Mouse (Mus musculus): ENCODE measurements around the gene Gm973. TPM values are rescaled to one million over a fixed set of nuclear protein-coding genes. Genes with fewer than 3 reads are reported as not detected.

Gm973 gene
- total and polyA plus RNA-seq, 3 experiments, result 2.3 to 14.9 (median 7.6) TPM

DNA sequence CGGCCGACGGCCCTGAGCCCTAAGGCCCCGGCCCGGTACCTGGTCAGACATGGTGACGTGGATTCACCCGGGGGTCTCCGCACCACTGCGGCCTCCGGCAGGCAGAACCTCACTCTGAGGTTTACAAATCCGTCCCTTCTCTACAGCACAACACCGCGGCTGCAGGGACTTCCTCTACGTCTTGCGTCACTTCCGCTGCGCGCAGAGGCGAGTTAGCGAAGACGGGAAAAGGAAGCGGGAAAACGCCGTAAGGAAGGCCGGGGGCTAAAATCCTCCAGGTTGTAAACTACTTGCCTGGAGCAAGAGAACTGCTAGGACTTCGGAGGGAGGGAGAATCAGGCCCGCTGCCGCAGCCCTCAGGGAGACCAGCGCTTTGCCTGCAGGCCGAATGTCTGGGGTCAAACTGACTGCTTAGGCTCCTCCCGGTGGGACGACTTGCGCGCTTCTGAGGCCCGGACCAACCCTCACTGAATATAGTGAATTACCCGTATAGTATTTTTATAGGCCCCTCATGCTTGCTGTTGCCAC lies 154.6 kb downstream of the Gm973 start, which contains the start of gene Sumo1:
Gene Sumo1 (minus strand): TSS at position 194 of the 528 bp plus-strand sequence.
- Histone ChIP-seq H3K9ac (ENCODE audit: insufficient read depth, low read depth) (peak within 1 kb of the TSS; percentile 95), H3K4me1 (ENCODE audit: control insufficient read depth in 1 of 2, insufficient read depth in 2 of 2) (peaks cover 6 to 40% of the 10 kb centered on the region in 2 experiments; a peak in 3 of 4 replicates), H3K27me3 (replicated peaks) (no peaks in the 10 kb centered on the region), H3K36me3 (replicated peaks in 1 of 2; ENCODE audit: control insufficient read depth in 1 of 2, insufficient read depth in 1 of 2, low read length in 1 of 2) (peaks cover 2 to 27% of the 10 kb centered on the region in 2 experiments), H3K79me2 (replicated peaks; ENCODE audit: control insufficient read depth, extremely low read depth, insufficient read depth, poor library complexity, severe bottlenecking) (peaks cover 60% of the 10 kb centered on the region), H3K27ac (ENCODE audit: insufficient read depth, low read depth) (peak within 1 kb of the TSS; percentile 64), H3K4me3 (replicated peaks in 1 of 3; ENCODE audit: low read depth in 2 of 3, low read length in 2 of 3, poor library complexity in 1 of 3) (peak within 1 kb of the TSS; percentile 87 to 97 (median 89)), H3K9me3 (replicated peaks; ENCODE audit: low read length) (no peaks in the 10 kb centered on the region), H3K4me2 (ENCODE audit: insufficient read depth, low read depth, poor library complexity, severe bottlenecking) (peak within 1 kb of the TSS; percentile 96)
- in situ Hi-C loops (cut with MboI; ENCODE audit: low pct_ligation_motif_present, low pct_unique_long_range_greater_than_20kb, low sequenced_read_pairs) (no loop called here), dilution Hi-C loops (cut with MboI; ENCODE audit: extremely low pct_ligation_motif_present, extremely low pct_unique_long_range_greater_than_20kb, low sequenced_read_pairs) (no loop called here)
- TF ChIP-seq ZC3H11A (IDR thresholded peaks at IDR 0.05; ENCODE audit: low read depth, low read length), result no peak
- peak; percentile 84 for TF ChIP-seq TBP (conservative IDR thresholded peaks at IDR 0.05; ENCODE audit: low read depth, low read length)
- no peak for TF ChIP-seq JUN (IDR thresholded peaks at IDR 0.05; ENCODE audit: insufficient read depth, low read depth, low read length)
- TF ChIP-seq POLR2A (IDR thresholded peaks at IDR 0.05; ENCODE audit: low read depth, low read length), result peak; percentile 90
- TF ChIP-seq ZMIZ1 (IDR thresholded peaks at IDR 0.05; ENCODE audit: low read depth, low read length), result peak; percentile 89
- peak; percentile 68; the same call in 1 of the 2 replicates for TF ChIP-seq KAT2A (IDR thresholded peaks at IDR 0.05; ENCODE audit: insufficient replicate concordance, low read length)
- 0 out of 2 replicates have a peak, but pooled peaks have one; percentile 23 for TF ChIP-seq BHLHE40 (IDR thresholded peaks at IDR 0.05; ENCODE audit: low read depth, low read length)
- 0 out of 2 replicates have a peak, but pooled peaks have one; percentile 36 for TF ChIP-seq CHD2 (IDR thresholded peaks at IDR 0.05; ENCODE audit: low read length)
- TF ChIP-seq SIN3A (IDR thresholded peaks at IDR 0.05; ENCODE audit: low read length), result peak; percentile 80
- TF ChIP-seq ELF1 (IDR thresholded peaks at IDR 0.05; ENCODE audit: low read depth, low read length), result peak; percentile 89
- TF ChIP-seq SMC3 (IDR thresholded peaks at IDR 0.05; ENCODE audit: low read depth, low read length), result no peak
- TF ChIP-seq ETS1 (conservative IDR thresholded peaks at IDR 0.05; ENCODE audit: low read depth, low read length), result no peak
- no peak for TF ChIP-seq USF2 (conservative IDR thresholded peaks at IDR 0.05; ENCODE audit: low read depth, low read length)
- TF ChIP-seq NRF1 (IDR thresholded peaks at IDR 0.05; ENCODE audit: low read depth, low read length), result 0 out of 2 replicates have a peak, but pooled peaks have one; percentile 14
- peak; percentile 86; the same call in 1 of the 2 replicates for TF ChIP-seq E2F4 (IDR thresholded peaks at IDR 0.05; ENCODE audit: insufficient replicate concordance, low read depth, low read length)
- TF ChIP-seq GABPA (IDR thresholded peaks at IDR 0.05; ENCODE audit: insufficient replicate concordance, low read depth, low read length), result no peak; the same call in 1 of the 2 replicates
- peak; percentile 83 for TF ChIP-seq HCFC1 (IDR thresholded peaks at IDR 0.05; ENCODE audit: low read depth, low read length)
- TF ChIP-seq IRF4 (IDR thresholded peaks at IDR 0.05; ENCODE audit: low read depth, low read length), result peak; percentile 50
- no peak for TF ChIP-seq CHD1 (IDR thresholded peaks at IDR 0.05; ENCODE audit: low read depth, low read length)
- TF ChIP-seq POLR2AphosphoS2 (IDR thresholded peaks at IDR 0.05; ENCODE audit: low read depth, low read length), result peak; percentile 76; the same call in 1 of the 2 replicates
- no peak for TF ChIP-seq ZNF384 (IDR thresholded peaks at IDR 0.05; ENCODE audit: low read depth, low read length)
- TF ChIP-seq JUND (conservative IDR thresholded peaks at IDR 0.05; ENCODE audit: low read depth, low read length), result no peak; the same call in 1 of the 2 replicates
- TF ChIP-seq TCF12 (IDR thresholded peaks at IDR 0.05; ENCODE audit: low read depth, low read length), result peak; percentile 84
- peak; percentile 60 for TF ChIP-seq MXI1 (IDR thresholded peaks at IDR 0.05; ENCODE audit: low read depth, low read length)
- no peak for TF ChIP-seq EP300 (IDR thresholded peaks at IDR 0.05; ENCODE audit: low read length)
- no peak for TF ChIP-seq RCOR1 (conservative IDR thresholded peaks at IDR 0.05; ENCODE audit: low read depth, low read length)
- peak; percentile 88 for TF ChIP-seq NELFE (IDR thresholded peaks at IDR 0.05; ENCODE audit: low read depth, low read length)
- no peak for TF ChIP-seq UBTF (IDR thresholded peaks at IDR 0.05; ENCODE audit: low read depth, low read length)
- peak; percentile 63; the same call in 1 of the 2 replicates for TF ChIP-seq MYC (IDR thresholded peaks at IDR 0.05; ENCODE audit: low read depth, low read length)
- peak; percentile 49; the same call in 1 of the 2 replicates for TF ChIP-seq MAX (IDR thresholded peaks at IDR 0.05; ENCODE audit: low read length)
- DNase-seq (ENCODE audit: extremely low read depth), result peak; percentile 85

All from CH12.LX (cell line).